Mouse (Mus musculus) frontal cortex, postnatal 36 days (tissue): ENCODE measurements around the gene Trappc5.

ENCODE experiments used
- DNase-seq, 2 experiments: peaks; one replicate each; pipeline ENCODE4 v3.0.0; 2022; ENCODE audit warnings: low spot score in 2 of 2

Trappc5 gene

GRCm38 (mm10) chr8:3676131-3676992, at the start of gene Trappc5:
TSS of gene Trappc5 (plus strand) at chr8:3676299.
- peak; percentile 95 to 97 for DNase-seq

DNA sequence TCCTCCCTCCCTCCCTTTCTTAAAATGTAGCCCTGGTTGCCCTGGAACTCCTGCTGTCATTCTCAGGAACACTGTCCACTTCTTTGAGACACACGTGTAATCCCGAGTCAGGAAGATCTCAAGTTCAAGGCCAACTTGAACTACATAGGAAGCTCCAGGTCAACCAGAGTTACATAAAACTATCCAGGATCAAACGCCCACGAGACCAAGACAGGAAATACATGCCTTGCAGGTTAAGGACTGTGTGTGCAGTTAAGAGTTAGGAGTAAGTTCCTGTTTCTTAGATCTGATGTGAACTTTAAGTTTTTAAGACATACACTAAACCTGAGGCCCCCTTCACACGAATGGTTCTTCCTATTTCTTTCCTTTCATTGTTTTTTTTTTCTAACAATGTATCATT, 49.1 kb upstream of the Trappc5 start:
- DNase-seq, result no peak

DNA sequence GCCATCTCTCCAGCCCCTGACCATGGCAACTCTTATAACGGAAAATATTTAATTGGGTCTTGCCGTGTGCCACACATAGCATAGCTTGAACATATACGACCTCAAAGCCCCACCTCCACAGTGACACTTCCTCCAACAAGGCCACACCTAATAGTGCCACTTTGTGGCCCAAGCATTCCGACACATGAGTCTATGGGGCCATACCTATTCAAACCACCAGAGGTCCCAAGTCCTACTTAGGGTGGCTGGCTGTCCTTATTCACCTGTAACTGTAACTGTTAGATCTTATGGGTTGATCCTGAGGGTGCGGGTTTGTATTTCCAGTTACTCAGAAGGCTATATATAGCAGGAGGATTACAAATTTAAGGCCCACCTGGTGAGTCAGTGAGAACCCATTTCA, 48.1 kb upstream of the Trappc5 start:
- DNase-seq, result peak in 1 of 2 experiments; percentile 31

DNA sequence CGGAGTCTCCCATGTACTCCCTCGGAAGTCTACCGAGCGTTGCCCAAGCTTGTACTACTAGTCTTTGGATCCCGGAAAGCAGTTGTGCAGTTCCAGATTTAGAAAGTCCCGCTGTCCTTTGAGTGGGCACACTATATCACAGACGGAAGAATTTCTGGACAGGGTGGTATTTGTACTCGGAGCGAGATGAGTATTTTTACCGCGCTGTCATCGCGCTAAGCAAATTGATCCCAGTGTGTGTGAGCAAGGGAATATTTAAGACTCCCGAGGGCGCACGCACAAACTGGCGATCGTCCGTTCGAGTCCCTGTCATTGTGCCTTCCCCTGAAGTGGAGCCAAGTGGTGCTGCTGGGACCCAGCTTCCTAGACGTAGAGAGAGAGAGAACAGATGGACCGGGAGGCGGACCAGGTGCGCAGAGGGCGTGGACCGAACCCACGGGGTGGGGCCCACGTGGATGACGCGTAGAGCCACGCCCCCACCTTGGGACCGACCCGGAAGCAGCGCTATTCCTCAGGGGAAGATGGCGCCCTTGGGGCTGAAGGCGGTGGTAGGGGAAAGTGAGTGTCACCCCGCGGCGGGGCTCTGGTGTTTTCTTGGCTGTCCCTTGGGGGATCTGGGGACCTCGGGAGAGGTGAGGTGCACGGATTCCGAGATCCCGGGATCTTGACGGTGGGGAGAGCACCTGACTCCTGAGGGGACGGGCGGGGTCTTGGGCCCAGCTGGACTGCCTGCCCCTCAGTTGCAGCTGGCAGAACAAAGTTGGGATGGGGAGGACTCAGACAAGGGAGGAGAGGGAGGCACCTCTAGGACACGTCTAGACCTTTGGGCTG, 45.2 kb upstream of the Trappc5 start, which contains the start of gene Stxbp2:
Stxbp2 (plus strand) TSS at position 309 of the 831 bp plus-strand sequence.
- DNase-seq, result peak; percentile 65 to 75

DNA sequence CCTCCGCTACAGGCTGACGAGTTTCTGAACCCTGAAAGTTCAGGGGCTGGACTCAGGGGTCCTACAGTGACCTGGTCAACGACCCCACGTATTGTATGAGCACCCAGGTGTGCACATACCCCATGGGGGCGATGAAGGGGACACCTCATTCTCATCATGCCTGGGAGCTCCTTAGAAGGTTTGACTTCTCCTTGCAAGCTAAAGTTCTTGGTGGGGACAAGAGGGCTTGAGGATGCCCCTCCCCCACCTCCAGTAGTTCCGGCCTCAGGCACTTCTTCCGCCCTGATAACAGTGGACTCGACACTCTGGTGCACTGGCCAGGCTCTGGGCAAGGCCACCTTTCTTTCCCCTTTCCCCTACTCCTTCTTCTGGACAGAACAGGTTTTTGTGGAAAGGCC, 44.6 kb upstream of the Trappc5 start:
- DNase-seq, result no peak

DNA sequence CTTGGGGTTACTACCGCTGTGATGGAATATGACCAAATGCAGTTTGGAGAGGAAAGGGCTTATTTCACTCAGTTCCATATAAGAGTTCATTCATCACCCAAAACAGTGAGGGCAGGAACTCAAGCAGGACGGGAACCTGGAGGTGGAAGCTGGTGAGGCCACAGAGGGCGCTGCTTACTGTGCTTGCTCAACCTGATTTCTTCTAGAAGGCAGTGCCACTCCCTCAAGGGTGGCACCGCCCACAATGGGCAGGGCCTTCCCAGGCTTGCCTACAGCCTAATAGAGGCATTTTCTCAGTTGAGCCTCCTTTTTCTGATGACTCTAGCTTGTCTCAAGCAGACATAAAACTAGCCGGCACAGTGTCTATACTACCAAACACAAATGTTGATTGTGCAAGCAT, 30.3 kb upstream of the Trappc5 start:
- DNase-seq, result no peak

DNA sequence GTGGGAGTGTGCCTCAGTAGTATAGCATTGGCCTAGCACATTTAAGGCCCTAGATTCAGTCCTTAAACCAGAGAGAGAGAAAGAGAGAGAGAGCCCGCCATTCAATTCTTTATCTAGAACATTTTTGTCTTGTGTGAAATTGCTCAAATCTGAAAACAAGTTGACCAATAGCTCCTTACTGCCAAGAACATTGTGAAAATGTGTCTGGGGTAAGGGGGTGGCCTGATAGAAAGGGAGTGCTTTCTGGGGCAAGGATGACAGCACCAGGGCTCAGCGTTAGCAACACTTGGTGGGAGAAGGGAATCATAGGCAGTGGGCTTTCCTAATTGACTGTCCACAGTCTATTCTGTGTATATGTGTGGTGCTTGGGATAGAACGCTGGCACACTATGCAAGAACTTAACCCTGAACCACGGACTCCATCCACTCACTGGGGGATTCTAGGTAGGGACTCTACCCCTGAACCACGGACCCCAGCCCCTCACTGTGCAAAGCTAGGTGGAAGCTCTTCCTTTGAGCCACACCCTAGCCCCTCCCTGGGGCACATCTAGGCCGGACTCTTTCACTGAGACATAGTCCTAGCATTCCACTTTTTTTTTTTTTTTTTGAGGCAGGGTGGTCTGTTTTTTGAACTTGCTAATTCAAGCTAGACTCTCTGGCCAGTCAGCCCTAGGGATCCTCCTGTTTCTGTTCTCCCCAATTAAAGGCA, 29.1 kb upstream of the Trappc5 start:
- DNase-seq, result no peak

DNA sequence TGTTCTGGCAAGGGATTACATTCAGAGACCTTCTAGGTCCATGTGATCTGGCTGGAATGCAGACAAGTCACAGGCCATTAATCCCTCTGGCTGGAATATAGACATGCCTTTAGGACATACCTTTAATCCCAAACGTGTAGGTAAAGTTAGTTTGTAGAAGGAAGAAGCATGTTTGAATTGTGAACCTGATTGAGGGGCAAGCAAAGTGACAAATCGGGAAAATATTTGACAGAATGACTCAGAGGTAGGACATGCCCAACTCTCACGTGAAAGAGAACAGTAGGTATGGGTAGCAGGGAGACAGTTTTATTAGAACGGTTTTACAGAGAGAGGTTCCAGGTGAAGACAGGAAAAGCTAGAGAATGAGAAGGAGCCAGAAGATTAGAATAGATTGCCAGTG, 28.5 kb upstream of the Trappc5 start:
- no peak for DNase-seq

DNA sequence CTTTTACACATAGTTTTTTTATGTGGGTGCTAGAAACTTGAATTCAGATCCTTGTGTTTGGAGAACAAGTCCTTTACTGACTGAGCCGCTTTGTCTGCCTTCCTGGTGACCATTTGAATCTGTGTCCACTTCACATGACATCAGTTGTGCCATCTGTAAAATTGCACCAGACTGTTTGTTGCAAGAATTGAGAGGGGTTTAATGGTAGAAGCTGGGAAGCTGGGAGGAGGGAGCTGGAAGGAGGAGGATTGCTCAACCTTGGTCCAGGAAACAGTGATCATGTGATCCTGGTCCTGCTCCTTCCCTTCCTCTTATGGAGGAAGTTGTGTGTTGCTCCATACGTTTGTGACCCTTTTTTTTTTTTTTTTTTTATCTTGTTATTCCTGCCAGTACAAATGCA, 27.8 kb upstream of the Trappc5 start:
- DNase-seq, result no peak

DNA sequence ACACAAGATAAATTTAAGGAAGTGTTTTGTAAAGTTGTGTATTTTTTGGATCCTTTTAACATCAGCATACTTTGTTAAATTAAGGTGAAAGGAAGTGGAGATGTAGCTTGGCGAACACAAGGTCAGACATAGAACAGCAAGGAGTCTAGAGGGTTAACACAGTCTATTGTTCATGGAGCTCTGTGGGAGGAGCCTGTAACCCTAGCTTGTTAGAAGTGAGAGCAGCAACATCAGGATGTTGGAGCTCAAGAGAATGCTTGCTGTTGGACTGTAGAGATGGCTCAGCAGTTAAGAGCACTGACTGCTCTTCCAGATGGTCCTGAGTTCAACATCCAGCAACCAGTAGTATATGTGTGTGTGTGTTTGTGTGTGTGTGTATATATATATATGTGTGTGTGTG, 27.1 kb upstream of the Trappc5 start:
- no peak for DNase-seq

DNA sequence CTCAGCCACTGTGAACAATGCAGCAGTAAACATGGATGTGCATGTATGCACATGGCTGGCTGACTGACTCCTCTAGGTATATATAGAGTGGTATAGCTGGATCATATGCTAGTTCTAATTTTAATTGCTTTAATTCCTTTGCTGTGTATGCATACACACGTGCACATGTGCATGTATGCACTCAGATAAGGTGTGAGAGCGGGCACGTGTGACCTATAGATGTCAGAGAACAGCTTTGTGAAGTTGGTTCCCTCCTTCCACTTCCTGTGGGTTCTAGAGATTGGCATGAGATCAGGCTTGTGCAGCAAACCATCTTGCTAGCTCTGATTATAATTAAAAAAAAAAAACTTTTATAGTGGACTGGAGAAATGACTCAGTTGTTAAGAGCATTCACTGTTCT, 23.3 kb upstream of the Trappc5 start:
- no peak for DNase-seq

DNA sequence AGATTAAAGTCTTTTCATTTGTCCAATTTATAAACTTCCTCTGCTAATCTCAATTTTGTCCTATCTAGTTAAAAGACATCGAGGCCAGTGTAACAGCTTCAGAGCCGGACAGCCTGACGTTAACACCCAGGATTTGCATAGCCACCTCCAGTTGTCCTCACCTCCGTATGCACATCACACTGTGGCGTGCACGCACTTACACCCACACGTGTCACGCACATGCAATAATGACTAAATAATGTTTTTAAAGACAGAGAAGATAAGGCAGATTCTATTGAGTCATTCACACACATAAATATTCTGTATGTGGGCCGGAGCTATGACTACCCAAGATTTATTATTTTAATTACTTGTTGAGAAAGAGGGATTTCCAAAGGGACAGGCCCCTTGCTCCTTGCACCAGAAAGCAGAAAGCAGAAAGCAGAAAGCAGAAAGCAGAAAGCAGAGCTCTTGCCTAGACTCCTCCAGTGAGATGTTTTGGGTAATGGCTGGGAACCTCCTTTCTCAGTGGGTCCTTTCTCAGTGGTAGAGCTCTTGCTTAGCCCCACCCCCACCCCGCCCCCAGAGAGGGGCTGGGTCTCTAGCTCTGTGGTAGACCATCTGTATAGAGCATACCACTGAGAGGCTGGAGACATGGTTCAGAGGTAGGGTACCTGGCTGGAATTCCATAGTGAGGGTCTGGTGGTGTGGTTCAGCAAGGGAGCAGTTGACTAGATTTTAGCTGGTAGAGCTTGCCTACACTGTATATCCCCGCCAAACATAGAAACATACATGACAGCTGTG, 21.2 kb upstream of the Trappc5 start:
- no peak for DNase-seq

DNA sequence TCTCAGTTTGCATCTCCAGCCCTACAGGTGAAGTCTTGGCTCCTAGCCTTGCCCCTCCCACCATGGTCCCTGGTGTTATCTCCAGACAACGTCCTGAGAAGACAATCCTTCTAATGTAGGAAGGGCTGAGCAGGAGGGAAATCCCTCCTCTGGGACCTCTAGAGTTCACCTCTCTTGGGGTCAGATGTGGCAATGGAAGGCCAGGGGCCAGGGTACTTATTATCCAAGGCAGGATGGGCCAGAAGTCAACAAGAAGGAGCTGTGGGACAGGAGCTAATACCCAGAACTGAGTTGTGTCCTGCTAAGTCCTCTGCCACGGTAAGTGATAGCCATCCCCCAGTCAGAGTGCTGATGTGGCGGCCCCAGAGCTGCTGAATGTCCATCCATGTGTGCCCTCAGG, 20.6 kb upstream of the Trappc5 start, which contains the start of gene Retn:
Retn (plus strand) TSS at position 245 of the 400 bp plus-strand sequence.
- no peak for DNase-seq

- peak; percentile 30 to 34 for DNase-seq
Observed at GRCm38 (mm10) chr8:3656725-3657381, 19.2 kb upstream of the Trappc5 start.

- DNase-seq, result no peak
Observed at GRCm38 (mm10) chr8:3660889-3661288, 15.2 kb upstream of the Trappc5 start.

GRCm38 (mm10) chr8:3664405-3664804, 11.7 kb upstream of the Trappc5 start:
- no peak for DNase-seq

- DNase-seq, result no peak
Observed at GRCm38 (mm10) chr8:3665507-3665906, 10.6 kb upstream of the Trappc5 start, which contains the start of gene Mcemp1. TSS of gene Mcemp1 (plus strand) at chr8:3665754.

DNA sequence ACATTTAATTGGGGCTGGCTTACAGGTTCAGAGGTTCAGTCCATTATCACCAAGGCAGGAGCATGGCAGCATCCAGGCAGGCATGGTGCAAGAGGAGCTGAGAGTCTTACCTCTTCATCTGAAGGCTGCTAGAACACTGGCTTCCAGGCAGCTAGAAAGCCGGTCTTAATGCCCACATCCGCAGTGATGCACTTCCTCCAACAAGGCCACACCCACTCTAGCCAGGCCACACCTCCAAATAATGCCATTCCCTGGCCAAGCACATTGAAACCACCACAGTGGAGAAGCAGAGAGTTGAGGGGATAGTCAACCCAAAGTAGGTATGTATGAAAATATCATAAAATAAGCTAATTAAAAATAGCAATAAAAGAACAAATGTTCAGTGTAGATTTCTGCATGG, 5.7 kb upstream of the Trappc5 start:
- DNase-seq, result no peak

DNA sequence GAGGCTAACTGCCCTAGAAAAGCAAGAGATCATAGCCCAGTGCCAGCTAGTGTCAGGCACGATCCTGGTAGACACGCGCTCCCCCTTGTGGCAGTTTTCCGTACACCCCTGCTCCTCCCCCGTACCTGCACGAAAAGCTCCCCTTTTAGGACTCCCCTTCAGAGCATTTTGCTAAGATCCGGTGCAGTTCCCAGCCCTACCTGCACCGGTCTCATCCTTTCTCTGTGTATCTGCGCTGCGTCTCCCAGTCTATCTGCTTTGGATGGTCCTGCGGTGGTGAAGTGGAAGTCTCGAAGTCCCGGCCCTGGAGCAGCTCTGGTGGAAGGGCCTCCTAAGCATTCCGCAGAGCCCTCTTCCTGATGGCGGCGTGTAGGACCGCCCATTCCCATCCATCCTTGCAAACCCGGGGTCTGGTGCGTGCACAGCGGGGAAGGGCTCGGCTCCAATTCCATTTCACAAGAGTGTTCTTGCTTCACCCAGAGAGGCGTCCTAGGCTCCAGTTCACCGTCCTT, 4.1 kb upstream of the Trappc5 start, which contains the start of gene Fcor:
Fcor (minus strand) TSS at position 383 of the 512 bp plus-strand sequence.
- DNase-seq, result peak; percentile 91

- no peak for DNase-seq
Observed at GRCm38 (mm10) chr8:3674671-3675070, 1.4 kb upstream of the Trappc5 start.
